Mouse (Mus musculus) midbrain, embryonic 16.5 days (tissue): ENCODE results near the gene Slc43a1. TPM values are rescaled to one million over a fixed set of nuclear protein-coding genes. Genes with fewer than 3 reads are reported as not detected.
"Not testable (repeated sequence)": the region's sequence is repeated elsewhere in the genome, so short reads cannot be mapped to it uniquely, and the experiment has no call there.

Experiments used
- ATAC-seq: fragments of 200-750 bp; cut with Nextera tagmentation; 2 replicates; pipeline ENCODE4 v1.8.0; 2017; ENCODE audit warnings: moderate TSS enrichment
- H3K27ac ChIP-seq: fragments of 300-500 bp; sonication (generic); 2 replicates; pipeline ENCODE4 v1.5.1; 2014; ENCODE audit warnings: mild to moderate bottlenecking, low read length, mixed read lengths
- H3K27me3 ChIP-seq: fragments of 300-500 bp; sonication (generic); 2 replicates; pipeline ENCODE4 v1.6.1; 2014; ENCODE audit warnings: low read depth, low read length, mixed read lengths; ENCODE audit not compliant: control insufficient read depth, insufficient read depth
- H3K36me3 ChIP-seq: fragments of 300-500 bp; sonication (generic); 2 replicates; pipeline ENCODE4 v1.6.1; 2014; ENCODE audit warnings: mild to moderate bottlenecking, low read length, moderate library complexity, mixed read lengths; ENCODE audit not compliant: control insufficient read depth, insufficient read depth
- H3K4me1 ChIP-seq: fragments of 300-500 bp; sonication (generic); 2 replicates; pipeline ENCODE4 v1.6.1; 2014; ENCODE audit warnings: mild to moderate bottlenecking, low read length, mixed read lengths; ENCODE audit not compliant: control insufficient read depth, insufficient read depth
- H3K4me2 ChIP-seq: fragments of 300-500 bp; sonication (generic); 2 replicates; pipeline ENCODE4 v1.6.1; 2014; ENCODE audit warnings: mild to moderate bottlenecking, low read length, mixed read lengths
- H3K4me3 ChIP-seq: fragments of 300-500 bp; sonication (generic); 2 replicates; pipeline ENCODE4 v1.5.1; 2014; ENCODE audit warnings: low read depth, mild to moderate bottlenecking, low read length, moderate library complexity, mixed read lengths
- H3K9ac ChIP-seq: fragments of 300-500 bp; sonication (generic); 2 replicates; pipeline ENCODE4 v1.6.1; 2014; ENCODE audit warnings: low read depth, low read length, mixed read lengths
- H3K9me3 ChIP-seq: fragments of 300-500 bp; sonication (generic); replicated peaks from 2 replicates; pipeline ENCODE4 v1.6.1; 2014; ENCODE audit warnings: mild to moderate bottlenecking, low read length, mixed read lengths; ENCODE audit not compliant: control insufficient read depth, poor library complexity, severe bottlenecking
- WGBS: fragments of 180-500 bp; shearing (Covaris S2); extraction: QIAGEN DNeasy Blood & Tissue Kit; methylation state at CpG from one replicate; pipeline ENCODE4 v1.1.7; 2014; 5-methylcytosine and 5-hydroxymethylcytosine counted together
- polyA plus RNA-seq: library from polyadenylated mRNA; unstranded; fragments of >200 nt; fragmentation: Nextera tagmentation; extraction: Ambion mirVana; gene quantifications from 2 replicates; pipeline ENCODE4 v1.2.1, GENCODE M21; 2015

The Slc43a1 gene
- polyA plus RNA-seq, 1 experiment from 2014 or later, result 0.73 TPM

GRCm38 (mm10) chr2:84893359-84893758, 54.7 kb downstream of the Slc43a1 start:
- Histone ChIP-seq H3K9me3 (no peaks in the 10 kb centered on the region), H3K9ac (no peak overlapping the region), H3K36me3 (no peaks in the 10 kb centered on the region), H3K4me2 (peak overlapping the region; percentile 2; the same call in 1 of the 2 replicates), H3K27me3 (peaks cover 8% of the 10 kb centered on the region), H3K4me3 (no peak overlapping the region), H3K27ac (0 out of 2 replicates have a peak overlapping the region, but pooled peaks have one; percentile 31), H3K4me1 (peaks cover 7% of the 10 kb centered on the region; the same call in 1 of the 2 replicates)
- ATAC-seq, result no peak
- WGBS, result 31% methylated on average over 6 of the region's 6 CpGs

- WGBS, result 75% methylated on average over 4 of the region's 4 CpGs
- Histone ChIP-seq H3K4me1 (no peaks in the 10 kb centered on the region; the same call in 1 of the 2 replicates), H3K27ac (no peak overlapping the region), H3K4me2 (no peak overlapping the region), H3K4me3 (no peak overlapping the region), H3K9me3 (no peaks in the 10 kb centered on the region), H3K27me3 (no peaks in the 10 kb centered on the region), H3K36me3 (no peaks in the 10 kb centered on the region), H3K9ac (no peak overlapping the region)
- no peak for ATAC-seq
Observed at GRCm38 (mm10) chr2:84895495-84896198, 57.0 kb downstream of the Slc43a1 start.

GRCm38 (mm10) chr2:84896686-84897085, 58.0 kb downstream of the Slc43a1 start:
- not testable (repeated sequence) for H3K4me3 ChIP-seq, H3K9ac ChIP-seq, H3K36me3 ChIP-seq, H3K9me3 ChIP-seq, ATAC-seq, H3K27me3 ChIP-seq, H3K4me1 ChIP-seq, H3K27ac ChIP-seq, H3K4me2 ChIP-seq
- WGBS, result 93% methylated on average over 6 of the region's 6 CpGs

GRCm38 (mm10) chr2:84912722-84913121, 74.1 kb downstream of the Slc43a1 start:
- Histone ChIP-seq H3K27ac (no peak overlapping the region), H3K9ac (no peak overlapping the region), H3K36me3 (no peaks in the 10 kb centered on the region), H3K4me2 (no peak overlapping the region), H3K4me1 (no peaks in the 10 kb centered on the region), H3K9me3 (no peaks in the 10 kb centered on the region), H3K27me3 (no peaks in the 10 kb centered on the region), H3K4me3 (no peak overlapping the region)
- WGBS, result 55% methylated on average over 3 of the region's 3 CpGs
- no peak for ATAC-seq

Other genes with a start within 250 kb of the Slc43a1 start
- 29.9 and 30.1 TPM in 2 replicates for gene Ctnnd1, start 188.1 kb upstream of the Slc43a1 start, polyA plus RNA-seq
- gene Btbd18, start 179.8 kb upstream of the Slc43a1 start, polyA plus RNA-seq, result 0.26 and 0.39 TPM in 2 replicates
- 177 and 185 TPM in 2 replicates for gene Selenoh, start 168.1 kb upstream of the Slc43a1 start, polyA plus RNA-seq
- gene Gm28635, start 160.8 kb upstream of the Slc43a1 start, polyA plus RNA-seq, result not detected in 2 replicates
- gene Med19, start 160.4 kb upstream of the Slc43a1 start, polyA plus RNA-seq, result 52.3 and 53.6 TPM in 2 replicates
- gene Tmx2, start 159.7 kb upstream of the Slc43a1 start, polyA plus RNA-seq, result 298 and 301 TPM in 2 replicates
- gene Zdhhc5, start 123.7 kb upstream of the Slc43a1 start, polyA plus RNA-seq, result 19.5 and 21.3 TPM in 2 replicates
- 20.1 and 23.0 TPM in 2 replicates for gene Clp1, start 111.5 kb upstream of the Slc43a1 start, polyA plus RNA-seq
- 27.7 and 28.1 TPM in 2 replicates for gene Ypel4, start 104.8 kb upstream of the Slc43a1 start, polyA plus RNA-seq
- gene Gm19426, start 95.2 kb upstream of the Slc43a1 start, polyA plus RNA-seq, result 4.3 and 4.8 TPM in 2 replicates
- gene Serping1, start 63.4 kb upstream of the Slc43a1 start, polyA plus RNA-seq, result 28.3 and 29.0 TPM in 2 replicates
- 22.9 and 23.4 TPM in 2 replicates for gene Ube2l6, start 40.0 kb upstream of the Slc43a1 start, polyA plus RNA-seq
- not detected in 2 replicates for gene Smtnl1, start 16.2 kb upstream of the Slc43a1 start, polyA plus RNA-seq
- 69.8 and 75.2 TPM in 2 replicates for gene Timm10, start 11.9 kb upstream of the Slc43a1 start, polyA plus RNA-seq
- 3.9 TPM in 2 replicates for gene Rtn4rl2, start 47.9 kb downstream of the Slc43a1 start, polyA plus RNA-seq
- 2.8 and 3.1 TPM in 2 replicates for gene Slc43a3, start 97.7 kb downstream of the Slc43a1 start, polyA plus RNA-seq
- not detected in 2 replicates for gene Prg2, start 141.6 kb downstream of the Slc43a1 start, polyA plus RNA-seq
- not detected in 2 replicates for gene Prg3, start 149.4 kb downstream of the Slc43a1 start, polyA plus RNA-seq
- 162 and 170 TPM in 2 replicates for gene Ssrp1, start 198.4 kb downstream of the Slc43a1 start, polyA plus RNA-seq
- 1.4 and 2.1 TPM in 2 replicates for gene P2rx3, start 198.6 kb downstream of the Slc43a1 start, polyA plus RNA-seq
- 23.0 and 27.4 TPM in 2 replicates for gene Tnks1bp1, start 209.2 kb downstream of the Slc43a1 start, polyA plus RNA-seq